Mouse (Mus musculus) brain, embryonic 14.5 days (tissue): ENCODE measurements around the gene Btg2. TPM values are rescaled to one million over a fixed set of nuclear protein-coding genes. Genes with fewer than 3 reads are reported as not detected.
A peak's percentile ranks its signal among the peaks of the same experiment; 100 is the strongest.

Experiments used
- DNase-seq: peaks from one replicate; pipeline ENCODE4 v3.0.0-alpha.2; 2011; ENCODE audit warnings: low read depth
- CTCF ChIP-seq: fragments of 200-500 bp; IDR thresholded peaks from 2 replicates; pipeline ENCODE4 v1.5.1; 2012; ENCODE audit warnings: inconsistent platforms, mild to moderate bottlenecking, moderate library complexity, borderline replicate concordance; ENCODE audit not compliant: insufficient read depth, insufficient read length; ENCODE audit errors: extremely low read depth
- POLR2A ChIP-seq: fragments of 200-500 bp; IDR thresholded peaks from 2 replicates; pipeline ENCODE4 v1.6.1; 2012; ENCODE audit warnings: mild to moderate bottlenecking, inconsistent platforms, borderline replicate concordance; ENCODE audit not compliant: poor library complexity, insufficient read depth, insufficient read length, severe bottlenecking; ENCODE audit errors: extremely low read depth
- polyA plus RNA-seq: library from polyadenylated mRNA; depleted of rRNA; stranded (reverse); fragments of >200 nt; gene quantifications from 2 replicates; pipeline ENCODE4 v1.2.3, GENCODE M21; 2012; rRNA removed

Btg2 gene
- polyA plus RNA-seq, result 31.8 and 58.3 TPM in 2 replicates

- peak; percentile 98 for DNase-seq
- TF ChIP-seq CTCF (no peak), POLR2A (peak; percentile 93; the same call in 1 of the 2 replicates)
These were observed at the start of gene Btg2 for GRCm38 (mm10) chr1:134078802-134079476. Gene Btg2 (minus strand): TSS chr1:134079120.

- TF ChIP-seq POLR2A, result no peak
- peak; percentile 57; the same call in 1 of the 2 replicates for TF ChIP-seq CTCF
- peak; percentile 38 for DNase-seq
These were observed 43.3 kb upstream of the Btg2 start for GRCm38 (mm10) chr1:134122195-134122594.

- peak; percentile 94 for TF ChIP-seq CTCF
- TF ChIP-seq POLR2A, result no peak
- DNase-seq, result peak; percentile 92
These were observed 41.3 kb upstream of the Btg2 start for GRCm38 (mm10) chr1:134120179-134120578.

GRCm38 (mm10) chr1:134117110-134117509, 38.2 kb upstream of the Btg2 start:
- no peak for TF ChIP-seq POLR2A
- no peak for TF ChIP-seq CTCF
- DNase-seq, result no peak

- TF ChIP-seq POLR2A (no peak), CTCF (no peak)
- DNase-seq, result peak; percentile 51
These were observed 36.5 kb upstream of the Btg2 start for GRCm38 (mm10) chr1:134115424-134115823.

- no peak for TF ChIP-seq CTCF
- no peak for TF ChIP-seq POLR2A
- DNase-seq, result no peak
These were observed 35.8 kb upstream of the Btg2 start for GRCm38 (mm10) chr1:134114730-134115129.

GRCm38 (mm10) chr1:134114018-134114417, 35.1 kb upstream of the Btg2 start:
- DNase-seq, result no peak
- no peak for TF ChIP-seq POLR2A
- no peak for TF ChIP-seq CTCF

- TF ChIP-seq POLR2A, result no peak
- TF ChIP-seq CTCF, result no peak
- no peak for DNase-seq
These were observed 34.6 kb upstream of the Btg2 start for GRCm38 (mm10) chr1:134113560-134113959.

GRCm38 (mm10) chr1:134110979-134111378, 32.1 kb upstream of the Btg2 start, which contains the start of gene Chit1:
Gene Chit1 (plus strand): TSS chr1:134111242.
- TF ChIP-seq POLR2A (no peak), CTCF (no peak)
- DNase-seq, result no peak

GRCm38 (mm10) chr1:134110449-134110848, 31.5 kb upstream of the Btg2 start:
- no peak for TF ChIP-seq CTCF
- no peak for TF ChIP-seq POLR2A
- no peak for DNase-seq

GRCm38 (mm10) chr1:134110015-134110414, 31.1 kb upstream of the Btg2 start:
- no peak for TF ChIP-seq CTCF
- no peak for TF ChIP-seq POLR2A
- DNase-seq, result peak; percentile 54

GRCm38 (mm10) chr1:134107777-134108176, 28.9 kb upstream of the Btg2 start:
- no peak for DNase-seq
- TF ChIP-seq POLR2A (no peak), CTCF (no peak)
